Mouse (Mus musculus): ENCODE data around the gene Ffar3. TPM values are rescaled to one million over a fixed set of nuclear protein-coding genes. Genes with fewer than 3 reads are reported as not detected.

Ffar3 gene
- total and polyA plus RNA-seq, 3 experiments, result 0.26 to 0.59 (median 0.30) TPM

Other genes starting within 250 kb of the Ffar3 start
- gene Upk1a, start 243.3 kb downstream of the Ffar3 start, total RNA-seq (2021), result under 1 TPM in 1 of 2 experiments, not detected in 1; 0.21 TPM
- gene Upk1a, start 243.3 kb downstream of the Ffar3 start, polyA plus RNA-seq (2012; rRNA removed), result 1.3 and 1.5 TPM in 2 replicates
- 1,000 to 10,000 TPM; 1,292 to 2,642 TPM for gene Cox6b1, start 230.0 kb downstream of the Ffar3 start, total RNA-seq (2021)
- 223 and 275 TPM in 2 replicates for gene Cox6b1, start 230.0 kb downstream of the Ffar3 start, polyA plus RNA-seq (2012; rRNA removed)
- not detected for gene Etv2, start 220.3 kb downstream of the Ffar3 start, total RNA-seq (2021)
- not detected in 2 replicates for gene Etv2, start 220.3 kb downstream of the Ffar3 start, polyA plus RNA-seq (2012; rRNA removed)
- 10 to 100 TPM; 78.0 to 81.9 TPM for gene Rbm42, start 205.9 kb downstream of the Ffar3 start, total RNA-seq (2021)
- 125 and 139 TPM in 2 replicates for gene Rbm42, start 205.9 kb downstream of the Ffar3 start, polyA plus RNA-seq (2012; rRNA removed)
- 10 to 100 TPM in 1 of 2 experiments, 1 to 10 TPM in 1; 6.2 to 10.7 TPM for gene Haus5, start 191.2 kb downstream of the Ffar3 start, total RNA-seq (2021)
- 6.3 and 6.9 TPM in 2 replicates for gene Haus5, start 191.2 kb downstream of the Ffar3 start, polyA plus RNA-seq (2012; rRNA removed)
- gene Pmis2, start 184.6 kb downstream of the Ffar3 start, total RNA-seq (2021), result not detected
- gene Pmis2, start 184.6 kb downstream of the Ffar3 start, polyA plus RNA-seq (2012; rRNA removed), result not detected in 2 replicates
- gene 2200002J24Rik, start 157.3 kb downstream of the Ffar3 start, total RNA-seq (2021), result 1 to 10 TPM; 3.5 to 5.7 TPM
- 12.5 and 12.7 TPM in 2 replicates for gene 2200002J24Rik, start 157.3 kb downstream of the Ffar3 start, polyA plus RNA-seq (2012; rRNA removed)
- gene Atp4a, start 144.0 kb downstream of the Ffar3 start, total RNA-seq (2021), result 1 to 10 TPM; 2.0 to 3.0 TPM
- gene Atp4a, start 144.0 kb downstream of the Ffar3 start, polyA plus RNA-seq (2012; rRNA removed), result 3.3 and 3.9 TPM in 2 replicates
- gene Tmem147, start 126.6 kb downstream of the Ffar3 start, total RNA-seq (2021), result 100 to 1,000 TPM; 193 to 234 TPM
- 333 and 341 TPM in 2 replicates for gene Tmem147, start 126.6 kb downstream of the Ffar3 start, polyA plus RNA-seq (2012; rRNA removed)
- gene Gapdhs, start 112.5 kb downstream of the Ffar3 start, total RNA-seq (2021), result not detected
- gene Gapdhs, start 112.5 kb downstream of the Ffar3 start, polyA plus RNA-seq (2012; rRNA removed), result not detected in 2 replicates
- gene Sbsn, start 104.7 kb downstream of the Ffar3 start, total RNA-seq (2021), result 100 to 1,000 TPM; 269 to 540 TPM
- 71.3 and 81.0 TPM in 2 replicates for gene Sbsn, start 104.7 kb downstream of the Ffar3 start, polyA plus RNA-seq (2012; rRNA removed)
- 1 to 10 TPM; 3.9 to 5.9 TPM for gene Dmkn, start 92.4 kb downstream of the Ffar3 start, total RNA-seq (2021)
- 3.5 and 7.6 TPM in 2 replicates for gene Dmkn, start 92.4 kb downstream of the Ffar3 start, polyA plus RNA-seq (2012; rRNA removed)
- gene Krtdap, start 68.3 kb downstream of the Ffar3 start, total RNA-seq (2021), result not detected
- gene Krtdap, start 68.3 kb downstream of the Ffar3 start, polyA plus RNA-seq (2012; rRNA removed), result not detected in 2 replicates
- 1 to 10 TPM; 1.5 to 8.9 TPM for gene Ffar2, start 32.4 kb downstream of the Ffar3 start, total RNA-seq (2021)
- gene Ffar2, start 32.4 kb downstream of the Ffar3 start, polyA plus RNA-seq (2012; rRNA removed), result 5.7 and 16.5 TPM in 2 replicates
- not detected for gene Ffar1, start 5.4 kb upstream of the Ffar3 start, total RNA-seq (2021)
- gene Ffar1, start 5.4 kb upstream of the Ffar3 start, polyA plus RNA-seq (2012; rRNA removed), result not detected in 2 replicates
- gene Cd22, start 24.2 kb upstream of the Ffar3 start, total RNA-seq (2021), result under 1 TPM; 0.40 to 0.97 TPM
- 0.45 and 0.57 TPM in 2 replicates for gene Cd22, start 24.2 kb upstream of the Ffar3 start, polyA plus RNA-seq (2012; rRNA removed)
- gene Mag, start 58.7 kb upstream of the Ffar3 start, total RNA-seq (2021), result under 1 TPM; 0.48 to 0.63 TPM
- 0.80 and 0.99 TPM in 2 replicates for gene Mag, start 58.7 kb upstream of the Ffar3 start, polyA plus RNA-seq (2012; rRNA removed)
- gene Hamp2, start 68.5 kb upstream of the Ffar3 start, total RNA-seq (2021), result 10 to 100 TPM in 1 of 2 experiments, not detected in 1; 16.6 TPM
- gene Hamp2, start 68.5 kb upstream of the Ffar3 start, polyA plus RNA-seq (2012; rRNA removed), result 2.6 and 17.4 TPM in 2 replicates
- 10 to 100 TPM in 1 of 2 experiments, not detected in 1; 49.9 TPM for gene Hamp, start 87.9 kb upstream of the Ffar3 start, total RNA-seq (2021)
- 63.2 and 115 TPM in 2 replicates for gene Hamp, start 87.9 kb upstream of the Ffar3 start, polyA plus RNA-seq (2012; rRNA removed)
- gene Usf2, start 100.6 kb upstream of the Ffar3 start, total RNA-seq (2021), result 100 to 1,000 TPM; 146 to 166 TPM
- gene Usf2, start 100.6 kb upstream of the Ffar3 start, polyA plus RNA-seq (2012; rRNA removed), result 376 and 393 TPM in 2 replicates
- gene Lsr, start 117.3 kb upstream of the Ffar3 start, total RNA-seq (2021), result 10 to 100 TPM in 1 of 2 experiments, 1 to 10 TPM in 1; 9.2 to 13.7 TPM
- 17.5 and 24.0 TPM in 2 replicates for gene Lsr, start 117.3 kb upstream of the Ffar3 start, polyA plus RNA-seq (2012; rRNA removed)
- under 1 TPM; 0.37 to 0.59 TPM for gene Fam187b, start 117.6 kb upstream of the Ffar3 start, total RNA-seq (2021)
- 0.18 and 0.38 TPM in 2 replicates for gene Fam187b, start 117.6 kb upstream of the Ffar3 start, polyA plus RNA-seq (2012; rRNA removed)
- gene Fxyd5, start 186.3 kb upstream of the Ffar3 start, total RNA-seq (2021), result 100 to 1,000 TPM in 1 of 2 experiments, 10 to 100 TPM in 1; 61.4 to 112 TPM
- gene Fxyd5, start 186.3 kb upstream of the Ffar3 start, polyA plus RNA-seq (2012; rRNA removed), result 51.0 and 53.5 TPM in 2 replicates
- 1 to 10 TPM; 1.3 to 1.4 TPM for gene Fxyd7, start 195.3 kb upstream of the Ffar3 start, total RNA-seq (2021)
- gene Fxyd7, start 195.3 kb upstream of the Ffar3 start, polyA plus RNA-seq (2012; rRNA removed), result 4.4 and 9.9 TPM in 2 replicates
- gene Fxyd1, start 201.0 kb upstream of the Ffar3 start, total RNA-seq (2021), result 100 to 1,000 TPM; 307 to 317 TPM
- gene Fxyd1, start 201.0 kb upstream of the Ffar3 start, polyA plus RNA-seq (2012; rRNA removed), result 480 and 501 TPM in 2 replicates
- 1 to 10 TPM; 2.2 to 6.5 TPM for gene Lgi4, start 203.2 kb upstream of the Ffar3 start, total RNA-seq (2021)
- gene Lgi4, start 203.2 kb upstream of the Ffar3 start, polyA plus RNA-seq (2012; rRNA removed), result 3.3 and 6.2 TPM in 2 replicates
- gene Fxyd3, start 220.5 kb upstream of the Ffar3 start, total RNA-seq (2021), result 1 to 10 TPM; 1.3 to 3.4 TPM
- gene Fxyd3, start 220.5 kb upstream of the Ffar3 start, polyA plus RNA-seq (2012; rRNA removed), result 0.04 and 0.73 TPM in 2 replicates